Mouse (Mus musculus) limb, embryonic 12.5 days (tissue): Measurements from ENCODE around the gene Fgfr2. TPM values are rescaled to one million over a fixed set of nuclear protein-coding genes. Genes with fewer than 3 reads are reported as not detected.

Experiments used
- ATAC-seq: fragments of 200-750 bp; cut with Nextera tagmentation; 2 replicates; pipeline ENCODE4 v1.8.0; 2017; ENCODE audit warnings: low read depth, moderate TSS enrichment; ENCODE audit not compliant: insufficient number of reproducible peaks, insufficient read depth, low FRiP score, low TSS enrichment
- H3K27ac ChIP-seq: fragments of 300-500 bp; sonication (generic); 2 replicates; pipeline ENCODE4 v1.5.1; 2016; ENCODE audit warnings: mild to moderate bottlenecking, moderate library complexity
- H3K27me3 ChIP-seq: fragments of 300-500 bp; sonication (generic); 2 replicates; pipeline ENCODE4 v1.6.1; 2016; ENCODE audit warnings: mild to moderate bottlenecking, moderate library complexity
- H3K36me3 ChIP-seq: fragments of 300-500 bp; sonication (generic); 2 replicates; pipeline ENCODE4 v1.6.1; 2016; ENCODE audit warnings: mild to moderate bottlenecking, moderate library complexity
- H3K4me1 ChIP-seq: fragments of 300-500 bp; sonication (generic); replicated peaks from 2 replicates; pipeline ENCODE4 v1.6.1; 2016
- H3K4me2 ChIP-seq: fragments of 300-500 bp; sonication (generic); 2 replicates; pipeline ENCODE4 v1.6.1; 2016; ENCODE audit warnings: mild to moderate bottlenecking, moderate library complexity
- H3K4me3 ChIP-seq: fragments of 300-500 bp; sonication (generic); replicated peaks from 2 replicates; pipeline ENCODE4 v1.5.1; 2016; ENCODE audit warnings: mild to moderate bottlenecking
- H3K9ac ChIP-seq: fragments of 300-500 bp; sonication (generic); replicated peaks from 2 replicates; pipeline ENCODE4 v1.6.1; 2016; ENCODE audit warnings: mild to moderate bottlenecking, moderate library complexity
- H3K9me3 ChIP-seq: fragments of 300-500 bp; sonication (generic); 2 replicates; pipeline ENCODE4 v1.6.1; 2016; ENCODE audit warnings: mild to moderate bottlenecking, moderate library complexity
- WGBS: fragments of 180-500 bp; shearing (Covaris S2); methylation state at CpG from one replicate; pipeline ENCODE4 v1.1.7; 2016; 5-methylcytosine and 5-hydroxymethylcytosine counted together
- polyA plus RNA-seq: library from polyadenylated mRNA; unstranded; fragments of >200 nt; fragmentation: Nextera tagmentation; extraction: Ambion mirVana; gene quantifications from 2 replicates; pipeline ENCODE4 v1.2.1, GENCODE M21; 2016

The Fgfr2 gene
- polyA plus RNA-seq, 1 experiment from 2014 or later: 112 TPM

- no peak for ATAC-seq
- WGBS: 78% methylated on average over 7 of the region's 7 CpGs
- no peak overlapping the region for H3K4me2 ChIP-seq
- no peak overlapping the region for H3K27ac ChIP-seq
- no peaks in the 10 kb centered on the region for H3K36me3 ChIP-seq
- no peaks in the 10 kb centered on the region for H3K9me3 ChIP-seq
- H3K9ac ChIP-seq: no peak overlapping the region
- no peaks in the 10 kb centered on the region for H3K4me1 ChIP-seq
- H3K4me3 ChIP-seq: no peak overlapping the region
- no peaks in the 10 kb centered on the region for H3K27me3 ChIP-seq
These were observed 228.2 kb downstream of the Fgfr2 start for GRCm38 (mm10) chr7:132894841-132895555.

GRCm38 (mm10) chr7:132893336-132893735 is 229.8 kb downstream of the Fgfr2 start:
- H3K9ac ChIP-seq: no peak overlapping the region
- ATAC-seq: no peak
- H3K27ac ChIP-seq: no peak overlapping the region
- H3K9me3 ChIP-seq: no peaks in the 10 kb centered on the region
- 80% methylated on average over 1 of the region's 1 CpGs for WGBS
- H3K4me1 ChIP-seq: no peaks in the 10 kb centered on the region
- H3K27me3 ChIP-seq: no peaks in the 10 kb centered on the region
- no peak overlapping the region for H3K4me3 ChIP-seq
- no peaks in the 10 kb centered on the region for H3K36me3 ChIP-seq
- no peak overlapping the region for H3K4me2 ChIP-seq

GRCm38 (mm10) chr7:132892806-132893205 is 230.3 kb downstream of the Fgfr2 start:
- ATAC-seq: no peak
- no peaks in the 10 kb centered on the region for H3K9me3 ChIP-seq
- WGBS: 70% methylated on average over 7 of the region's 7 CpGs

GRCm38 (mm10) chr7:132892311-132892661 is 230.9 kb downstream of the Fgfr2 start:
- Histone ChIP-seq H3K4me1 (peaks cover 6% of the 10 kb centered on the region; the same call in 1 of the 2 replicates), H3K27ac (no peak overlapping the region), H3K4me2 (no peak overlapping the region), H3K27me3 (no peaks in the 10 kb centered on the region), H3K9me3 (no peaks in the 10 kb centered on the region), H3K4me3 (no peak overlapping the region), H3K36me3 (no peaks in the 10 kb centered on the region), H3K9ac (no peak overlapping the region)
- no peak for ATAC-seq
- 58% methylated on average over 4 of the region's 4 CpGs for WGBS

More at GRCm38 (mm10) chr7:132892806-132893205, 230.3 kb downstream of the Fgfr2 start:
- no peak overlapping the region for H3K4me3 ChIP-seq
- H3K27me3 ChIP-seq: no peaks in the 10 kb centered on the region
- H3K36me3 ChIP-seq: no peaks in the 10 kb centered on the region
- no peak overlapping the region for H3K9ac ChIP-seq
- no peak overlapping the region for H3K27ac ChIP-seq
- no peak overlapping the region for H3K4me2 ChIP-seq
- H3K4me1 ChIP-seq: peaks cover under 1% of the 10 kb centered on the region; the same call in 1 of the 2 replicates

DNA sequence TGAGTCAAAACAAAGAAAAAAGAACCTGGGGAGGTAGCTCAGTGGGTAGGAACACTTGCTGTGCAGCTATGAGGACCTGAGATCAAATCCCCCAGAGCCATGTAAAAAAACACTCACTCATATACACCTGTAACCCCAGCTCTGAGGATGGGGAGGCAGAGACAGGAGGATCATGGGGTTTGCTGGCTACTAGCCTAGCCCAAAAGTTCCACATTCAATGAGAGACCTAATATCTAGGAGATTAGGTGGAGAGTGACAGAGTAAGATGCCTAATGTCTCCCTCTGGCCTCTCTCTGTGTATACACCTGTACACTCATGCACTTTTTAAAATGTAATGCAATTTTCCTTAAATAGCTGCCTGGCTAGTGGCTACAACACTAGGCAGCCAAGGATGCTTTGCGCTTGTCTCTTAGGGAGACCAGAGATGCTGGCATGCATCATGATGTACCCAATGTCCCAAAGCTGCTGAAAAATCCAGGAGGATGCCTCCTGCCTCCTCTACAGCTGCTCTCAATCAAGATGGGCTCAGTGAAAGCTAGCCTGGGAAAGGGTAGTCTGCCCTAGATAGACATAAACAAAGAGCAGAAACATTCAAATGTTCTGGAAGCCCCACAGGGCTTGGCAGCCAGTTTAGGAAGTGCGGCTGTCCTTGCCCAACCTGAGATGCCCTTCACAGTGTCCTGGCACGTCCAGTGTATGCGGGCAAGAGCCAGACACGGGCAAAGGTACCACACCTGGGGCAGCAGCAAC is 231.4 kb downstream of the Fgfr2 start:
- Histone ChIP-seq H3K27ac (no peak overlapping the region), H3K9me3 (no peaks in the 10 kb centered on the region), H3K4me1 (peaks cover 11% of the 10 kb centered on the region; the same call in 1 of the 2 replicates), H3K27me3 (no peaks in the 10 kb centered on the region), H3K4me2 (no peak overlapping the region), H3K4me3 (no peak overlapping the region), H3K36me3 (no peaks in the 10 kb centered on the region), H3K9ac (no peak overlapping the region)
- no peak for ATAC-seq
- WGBS: 84% methylated on average over 5 of the region's 5 CpGs

- Histone ChIP-seq H3K9ac (no peak overlapping the region), H3K36me3 (peaks cover 6% of the 10 kb centered on the region), H3K27ac (no peak overlapping the region), H3K9me3 (no peaks in the 10 kb centered on the region), H3K4me2 (no peak overlapping the region), H3K27me3 (no peaks in the 10 kb centered on the region), H3K4me3 (no peak overlapping the region), H3K4me1 (peaks cover 13% of the 10 kb centered on the region; the same call in 1 of the 2 replicates)
- 88% methylated on average over 5 of the region's 5 CpGs for WGBS
- no peak for ATAC-seq
These were observed 232.9 kb downstream of the Fgfr2 start for GRCm38 (mm10) chr7:132890201-132890600.

- WGBS: 81% methylated on average over 8 of the region's 8 CpGs
- Histone ChIP-seq H3K27ac (no peak overlapping the region), H3K9me3 (no peaks in the 10 kb centered on the region), H3K36me3 (peaks cover 11% of the 10 kb centered on the region), H3K4me3 (no peak overlapping the region), H3K27me3 (no peaks in the 10 kb centered on the region), H3K9ac (no peak overlapping the region), H3K4me1 (peaks cover 13% of the 10 kb centered on the region; the same call in 1 of the 2 replicates), H3K4me2 (no peak overlapping the region)
- ATAC-seq: no peak
These were observed 233.5 kb downstream of the Fgfr2 start for GRCm38 (mm10) chr7:132889691-132890090.

- Histone ChIP-seq H3K27ac (no peak overlapping the region), H3K4me1 (peaks cover 13% of the 10 kb centered on the region; the same call in 1 of the 2 replicates), H3K9ac (no peak overlapping the region), H3K9me3 (no peaks in the 10 kb centered on the region), H3K4me3 (no peak overlapping the region), H3K27me3 (no peaks in the 10 kb centered on the region), H3K36me3 (peaks cover 20% of the 10 kb centered on the region), H3K4me2 (no peak overlapping the region)
- no peak for ATAC-seq
- 60% methylated on average over 4 of the region's 4 CpGs for whole genome bisulfite sequencing
These were observed 234.5 kb downstream of the Fgfr2 start for GRCm38 (mm10) chr7:132888518-132889249.

GRCm38 (mm10) chr7:132888052-132888451 is 235.1 kb downstream of the Fgfr2 start:
- H3K9ac ChIP-seq: no peak overlapping the region
- H3K4me1 ChIP-seq: peaks cover 13% of the 10 kb centered on the region; the same call in 1 of the 2 replicates
- H3K4me3 ChIP-seq: no peak overlapping the region
- no peak overlapping the region for H3K27ac ChIP-seq
- H3K4me2 ChIP-seq: no peak overlapping the region
- 76% methylated on average over 3 of the region's 3 CpGs for WGBS
- no peaks in the 10 kb centered on the region for H3K9me3 ChIP-seq
- H3K27me3 ChIP-seq: no peaks in the 10 kb centered on the region
- H3K36me3 ChIP-seq: peaks cover 26% of the 10 kb centered on the region
- no peak for ATAC-seq

GRCm38 (mm10) chr7:132887019-132887804 is 235.9 kb downstream of the Fgfr2 start:
- Histone ChIP-seq H3K4me3 (no peak overlapping the region), H3K9me3 (no peaks in the 10 kb centered on the region), H3K27ac (peak overlapping the region; percentile 62), H3K4me2 (no peak overlapping the region), H3K4me1 (peaks cover 13% of the 10 kb centered on the region; the same call in 1 of the 2 replicates), H3K27me3 (no peaks in the 10 kb centered on the region), H3K9ac (no peak overlapping the region), H3K36me3 (peaks cover 35% of the 10 kb centered on the region)
- no peak for ATAC-seq
- 70% methylated on average over 7 of the region's 7 CpGs for WGBS
